Mouse (Mus musculus): ENCODE measurements around the gene Pnpla5. TPM values are rescaled to one million over a fixed set of nuclear protein-coding genes. Genes with fewer than 3 reads are reported as not detected.

The Pnpla5 gene
- total and polyA plus RNA-seq, 3 experiments, result not detected

DNA sequence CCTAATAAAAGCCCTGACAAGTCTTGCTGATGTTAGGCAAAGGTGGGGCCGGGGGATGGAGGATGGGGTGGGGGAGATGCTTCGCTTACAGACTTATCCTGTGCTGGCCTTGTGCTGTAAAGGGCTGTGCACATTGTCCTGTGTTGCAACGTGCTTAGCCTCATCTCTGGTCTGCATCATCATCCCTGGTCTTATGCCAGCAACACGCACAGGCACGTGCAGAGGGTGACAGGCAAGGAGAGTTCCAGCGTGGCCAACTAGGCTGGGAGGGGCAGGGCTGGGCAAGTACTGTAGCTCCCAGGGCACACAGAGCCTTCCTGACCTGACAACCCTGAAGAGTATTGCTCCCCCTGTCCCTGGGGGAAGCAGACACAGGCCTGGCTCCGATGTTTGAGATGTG, 1.9 kb downstream of the Pnpla5 start:
- peaks cover 9% of the 10 kb centered on the region for H3K9me3 ChIP-seq (replicated peaks; ENCODE audit: low read length)
- DNase-seq (ENCODE audit: extremely low read depth), result no peak
- no peaks in the 10 kb centered on the region for H3K36me3 ChIP-seq (replicated peaks in 1 of 2; ENCODE audit: control insufficient read depth in 1 of 2, insufficient read depth in 1 of 2, low read length in 1 of 2)
- dilution Hi-C loops (cut with MboI; ENCODE audit: extremely low pct_ligation_motif_present, extremely low pct_unique_long_range_greater_than_20kb, low sequenced_read_pairs), result no loop called here
- peaks cover 64% of the 10 kb centered on the region for H3K27me3 ChIP-seq (replicated peaks)
- no peak overlapping the region for H3K9ac ChIP-seq (ENCODE audit: insufficient read depth, low read depth)
- no peak overlapping the region for H3K4me2 ChIP-seq (ENCODE audit: insufficient read depth, low read depth, poor library complexity, severe bottlenecking)
- in situ Hi-C loops (cut with MboI; ENCODE audit: low pct_ligation_motif_present, low pct_unique_long_range_greater_than_20kb, low sequenced_read_pairs), result loop anchor here (25.0 kb wide), 1 partner anchor 491 kb away; no protein-coding TSS in a partner anchor
- H3K79me2 ChIP-seq (replicated peaks; ENCODE audit: control insufficient read depth, extremely low read depth, insufficient read depth, poor library complexity, severe bottlenecking), result no peaks in the 10 kb centered on the region
- peaks cover 0 to 14% of the 10 kb centered on the region in 2 experiments; a peak in 2 of 4 replicates for H3K4me1 ChIP-seq (ENCODE audit: control insufficient read depth in 1 of 2, insufficient read depth in 2 of 2)
- H3K27ac ChIP-seq (ENCODE audit: insufficient read depth, low read depth), result no peak overlapping the region
- TF ChIP-seq GABPA (IDR thresholded peaks at IDR 0.05; ENCODE audit: insufficient replicate concordance, low read depth, low read length) (no peak), ZMIZ1 (IDR thresholded peaks at IDR 0.05; ENCODE audit: low read depth, low read length) (no peak), ELF1 (IDR thresholded peaks at IDR 0.05; ENCODE audit: low read depth, low read length) (no peak), CHD1 (IDR thresholded peaks at IDR 0.05; ENCODE audit: low read depth, low read length) (no peak), USF2 (conservative IDR thresholded peaks at IDR 0.05; ENCODE audit: low read depth, low read length) (no peak), MAZ (IDR thresholded peaks at IDR 0.05; ENCODE audit: low read depth, low read length) (no peak), POLR2AphosphoS2 (IDR thresholded peaks at IDR 0.05; ENCODE audit: low read depth, low read length) (no peak), RCOR1 (conservative IDR thresholded peaks at IDR 0.05; ENCODE audit: low read depth, low read length) (no peak), KAT2A (IDR thresholded peaks at IDR 0.05; ENCODE audit: insufficient replicate concordance, low read length) (no peak), RAD21 (IDR thresholded peaks at IDR 0.05; ENCODE audit: low read depth, low read length) (no peak), ZKSCAN1 (IDR thresholded peaks at IDR 0.05; ENCODE audit: borderline replicate concordance, low read depth, low read length) (no peak), MAFK (IDR thresholded peaks at IDR 0.05; ENCODE audit: insufficient replicate concordance, low read length) (no peak)
- H3K4me3 ChIP-seq (replicated peaks in 1 of 3; ENCODE audit: low read depth in 2 of 3, low read length in 2 of 3, poor library complexity in 1 of 3), result no peak overlapping the region

DNA sequence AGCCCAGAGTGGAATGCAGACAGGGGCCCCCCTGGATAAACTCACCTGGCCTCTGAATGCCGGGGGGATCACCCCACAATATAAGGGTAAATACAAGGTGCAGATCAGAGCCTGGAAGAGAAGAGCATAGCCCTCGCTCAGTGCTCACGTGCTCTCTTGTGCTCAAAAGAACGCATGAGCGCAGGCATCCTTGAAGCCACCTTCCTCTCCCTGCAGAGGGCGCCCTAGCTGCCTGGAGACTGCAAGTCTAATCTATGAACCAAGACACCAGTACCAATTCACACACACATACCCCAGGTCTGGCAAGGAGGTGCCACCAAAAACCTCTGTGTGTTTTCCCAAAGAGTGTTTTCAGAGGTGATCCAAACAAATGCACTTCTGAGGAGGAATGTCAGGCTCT, 2.4 kb downstream of the Pnpla5 start:
- Histone ChIP-seq H3K4me1 (ENCODE audit: control insufficient read depth in 1 of 2, insufficient read depth in 2 of 2) (peaks cover 0 to 10% of the 10 kb centered on the region in 2 experiments; a peak in 2 of 4 replicates), H3K36me3 (replicated peaks in 1 of 2; ENCODE audit: control insufficient read depth in 1 of 2, insufficient read depth in 1 of 2, low read length in 1 of 2) (no peaks in the 10 kb centered on the region), H3K9me3 (replicated peaks; ENCODE audit: low read length) (peaks cover 9% of the 10 kb centered on the region), H3K4me2 (ENCODE audit: insufficient read depth, low read depth, poor library complexity, severe bottlenecking) (no peak overlapping the region), H3K79me2 (replicated peaks; ENCODE audit: control insufficient read depth, extremely low read depth, insufficient read depth, poor library complexity, severe bottlenecking) (no peaks in the 10 kb centered on the region), H3K27ac (ENCODE audit: insufficient read depth, low read depth) (no peak overlapping the region), H3K27me3 (replicated peaks) (peaks cover 68% of the 10 kb centered on the region), H3K4me3 (replicated peaks in 1 of 3; ENCODE audit: low read depth in 2 of 3, low read length in 2 of 3, poor library complexity in 1 of 3) (no peak overlapping the region), H3K9ac (ENCODE audit: insufficient read depth, low read depth) (no peak overlapping the region)
- no peak for DNase-seq (ENCODE audit: extremely low read depth)
- in situ Hi-C loops (cut with MboI; ENCODE audit: low pct_ligation_motif_present, low pct_unique_long_range_greater_than_20kb, low sequenced_read_pairs), result loop anchor here (25.0 kb wide), 1 partner anchor 492 kb away; no protein-coding TSS in a partner anchor
- dilution Hi-C loops (cut with MboI; ENCODE audit: extremely low pct_ligation_motif_present, extremely low pct_unique_long_range_greater_than_20kb, low sequenced_read_pairs), result no loop called here
- TF ChIP-seq PAX5 (IDR thresholded peaks at IDR 0.05; ENCODE audit: low read length) (no peak), ZC3H11A (IDR thresholded peaks at IDR 0.05; ENCODE audit: low read depth, low read length) (no peak), SMC3 (IDR thresholded peaks at IDR 0.05; ENCODE audit: low read depth, low read length) (peak; percentile 27), POLR2A (IDR thresholded peaks at IDR 0.05; ENCODE audit: low read depth, low read length) (no peak), CTCF (conservative IDR thresholded peaks at IDR 0.05 in 1 of 2, IDR thresholded peaks at IDR 0.05 in 1 of 2; ENCODE audit: low read depth in 2 of 2, low read length in 2 of 2) (peak in 1 of 2 experiments; percentile 52; a peak in 2 of 4 replicates), RAD21 (IDR thresholded peaks at IDR 0.05; ENCODE audit: low read depth, low read length) (peak; percentile 13), MEF2A (IDR thresholded peaks at IDR 0.05; ENCODE audit: borderline replicate concordance, low read depth, low read length) (no peak), JUND (conservative IDR thresholded peaks at IDR 0.05; ENCODE audit: low read depth, low read length) (no peak), TBP (conservative IDR thresholded peaks at IDR 0.05; ENCODE audit: low read depth, low read length) (no peak), RCOR1 (conservative IDR thresholded peaks at IDR 0.05; ENCODE audit: low read depth, low read length) (no peak), BHLHE40 (IDR thresholded peaks at IDR 0.05; ENCODE audit: low read depth, low read length) (peak; percentile 61)
